Mouse (Mus musculus): ENCODE data around the gene Esyt3. TPM values are rescaled to one million over a fixed set of nuclear protein-coding genes. Genes with fewer than 3 reads are reported as not detected.

Gene Esyt3
- polyA plus RNA-seq, 1 experiment from 2014 or later: 0.21 TPM

- Histone ChIP-seq H3K27me3 (replicated peaks; ENCODE audit: low read depth, poor library complexity, severe bottlenecking) (peaks cover 12% of the 10 kb centered on the region), H3K27ac (replicated peaks) (no peak overlapping the region), H3K4me1 (peaks cover 7% of the 10 kb centered on the region; the same call in 1 of the 2 replicates), H3K36me3 (replicated peaks) (no peaks in the 10 kb centered on the region; the same call in 1 of the 2 replicates), H3K4me3 (no peak overlapping the region), H3K9me3 (no peaks in the 10 kb centered on the region)
- WGBS: 80% methylated on average over 9 of the region's 9 CpGs
- DNase-seq (ENCODE audit: low spot score): no peak
Observed at GRCm38 (mm10) chr9:99382556-99382955, 24.2 kb upstream of the Esyt3 start.

GRCm38 (mm10) chr9:99379194-99379593 is 20.8 kb upstream of the Esyt3 start:
- 74% methylated on average over 5 of the region's 5 CpGs for WGBS
- Histone ChIP-seq H3K27ac (replicated peaks) (no peak overlapping the region), H3K36me3 (replicated peaks) (no peaks in the 10 kb centered on the region), H3K4me1 (peaks cover 7% of the 10 kb centered on the region; the same call in 1 of the 2 replicates), H3K4me3 (no peak overlapping the region), H3K9me3 (no peaks in the 10 kb centered on the region), H3K27me3 (replicated peaks; ENCODE audit: low read depth, poor library complexity, severe bottlenecking) (peaks cover 15% of the 10 kb centered on the region)
- no peak for DNase-seq (ENCODE audit: low spot score)

GRCm38 (mm10) chr9:99376591-99377418 is 18.4 kb upstream of the Esyt3 start:
- DNase-seq (ENCODE audit: low spot score): peak; percentile 45
- Histone ChIP-seq H3K4me1 (peaks cover 7% of the 10 kb centered on the region; the same call in 1 of the 2 replicates), H3K27ac (replicated peaks) (no peak overlapping the region), H3K36me3 (replicated peaks) (no peaks in the 10 kb centered on the region), H3K4me3 (no peak overlapping the region), H3K27me3 (replicated peaks; ENCODE audit: low read depth, poor library complexity, severe bottlenecking) (peaks cover 15% of the 10 kb centered on the region), H3K9me3 (no peaks in the 10 kb centered on the region)
- 12% methylated on average over 14 of the region's 14 CpGs for WGBS

- Histone ChIP-seq H3K4me1 (no peaks in the 10 kb centered on the region), H3K27ac (replicated peaks) (no peak overlapping the region), H3K36me3 (replicated peaks) (no peaks in the 10 kb centered on the region), H3K9me3 (no peaks in the 10 kb centered on the region), H3K27me3 (replicated peaks; ENCODE audit: low read depth, poor library complexity, severe bottlenecking) (no peaks in the 10 kb centered on the region), H3K4me3 (no peak overlapping the region)
- DNase-seq (ENCODE audit: low spot score): no peak
- WGBS: 75% methylated on average over 7 of the region's 7 CpGs
Observed at GRCm38 (mm10) chr9:99368431-99368830, 10.1 kb upstream of the Esyt3 start.

GRCm38 (mm10) chr9:99365906-99366305 is 7.5 kb upstream of the Esyt3 start:
- Histone ChIP-seq H3K9me3 (no peaks in the 10 kb centered on the region), H3K27ac (replicated peaks) (no peak overlapping the region), H3K4me3 (no peak overlapping the region), H3K27me3 (replicated peaks; ENCODE audit: low read depth, poor library complexity, severe bottlenecking) (no peaks in the 10 kb centered on the region), H3K36me3 (replicated peaks) (no peaks in the 10 kb centered on the region), H3K4me1 (no peaks in the 10 kb centered on the region)
- WGBS: 78% methylated on average over 3 of the region's 3 CpGs
- DNase-seq (ENCODE audit: low spot score): no peak

GRCm38 (mm10) chr9:99363076-99363475 is 4.7 kb upstream of the Esyt3 start:
- DNase-seq (ENCODE audit: low spot score): peak; percentile 62
- WGBS: 57% methylated on average over 8 of the region's 8 CpGs

GRCm38 (mm10) chr9:99361946-99362345 is 3.6 kb upstream of the Esyt3 start:
- peaks cover 38% of the 10 kb centered on the region for H3K27me3 ChIP-seq (replicated peaks; ENCODE audit: low read depth, poor library complexity, severe bottlenecking)
- 91% methylated on average over 9 of the region's 9 CpGs for WGBS
- H3K4me1 ChIP-seq: peaks cover 15% of the 10 kb centered on the region
- H3K27ac ChIP-seq (replicated peaks): no peak overlapping the region
- DNase-seq (ENCODE audit: low spot score): no peak
- H3K4me3 ChIP-seq: no peak overlapping the region
- H3K9me3 ChIP-seq: no peaks in the 10 kb centered on the region
- no peaks in the 10 kb centered on the region for H3K36me3 ChIP-seq (replicated peaks)

More at GRCm38 (mm10) chr9:99363076-99363475, 4.7 kb upstream of the Esyt3 start:
- Histone ChIP-seq H3K36me3 (replicated peaks) (no peaks in the 10 kb centered on the region), H3K27me3 (replicated peaks; ENCODE audit: low read depth, poor library complexity, severe bottlenecking) (peaks cover 27% of the 10 kb centered on the region), H3K9me3 (no peaks in the 10 kb centered on the region), H3K4me1 (peaks cover 5% of the 10 kb centered on the region), H3K4me3 (no peak overlapping the region), H3K27ac (replicated peaks) (no peak overlapping the region)

GRCm38 (mm10) chr9:99359012-99359411 is 655 bp upstream of the Esyt3 start:
- H3K36me3 ChIP-seq (replicated peaks): no peaks in the 10 kb centered on the region
- H3K4me1 ChIP-seq: peaks cover 22% of the 10 kb centered on the region
- no peak overlapping the region for H3K4me3 ChIP-seq
- H3K27me3 ChIP-seq (replicated peaks; ENCODE audit: low read depth, poor library complexity, severe bottlenecking): peaks cover 62% of the 10 kb centered on the region
- 89% methylated on average over 15 of the region's 15 CpGs for WGBS
- no peak for DNase-seq (ENCODE audit: low spot score)
- H3K27ac ChIP-seq (replicated peaks): no peak overlapping the region
- no peaks in the 10 kb centered on the region for H3K9me3 ChIP-seq

GRCm38 (mm10) chr9:99357561-99357920 is 816 bp downstream of the Esyt3 start:
- WGBS: 4% methylated on average over 19 of the region's 19 CpGs
- Histone ChIP-seq H3K4me1 (peaks cover 22% of the 10 kb centered on the region), H3K9me3 (no peaks in the 10 kb centered on the region), H3K27me3 (replicated peaks; ENCODE audit: low read depth, poor library complexity, severe bottlenecking) (peaks cover 62% of the 10 kb centered on the region), H3K4me3 (peak overlapping the region; percentile 64), H3K36me3 (replicated peaks) (no peaks in the 10 kb centered on the region), H3K27ac (replicated peaks) (no peak overlapping the region)
- DNase-seq (ENCODE audit: low spot score): peak; percentile 33

- H3K27me3 ChIP-seq (replicated peaks; ENCODE audit: low read depth, poor library complexity, severe bottlenecking): peaks cover 62% of the 10 kb centered on the region
- H3K4me3 ChIP-seq: no peak overlapping the region
- WGBS: 22% methylated on average over 5 of the region's 5 CpGs
- no peak for DNase-seq (ENCODE audit: low spot score)
- H3K27ac ChIP-seq (replicated peaks): no peak overlapping the region
- no peaks in the 10 kb centered on the region for H3K36me3 ChIP-seq (replicated peaks)
- no peaks in the 10 kb centered on the region for H3K9me3 ChIP-seq
- peaks cover 22% of the 10 kb centered on the region for H3K4me1 ChIP-seq
Observed at GRCm38 (mm10) chr9:99355971-99356370, 2.4 kb downstream of the Esyt3 start.

GRCm38 (mm10) chr9:99354796-99355195 is 3.6 kb downstream of the Esyt3 start:
- peaks cover 22% of the 10 kb centered on the region for H3K4me1 ChIP-seq
- no peaks in the 10 kb centered on the region for H3K36me3 ChIP-seq (replicated peaks)
- no peak overlapping the region for H3K27ac ChIP-seq (replicated peaks)
- H3K27me3 ChIP-seq (replicated peaks; ENCODE audit: low read depth, poor library complexity, severe bottlenecking): peaks cover 52% of the 10 kb centered on the region
- WGBS: 63% methylated on average over 5 of the region's 5 CpGs
- H3K4me3 ChIP-seq: no peak overlapping the region
- DNase-seq (ENCODE audit: low spot score): no peak
- H3K9me3 ChIP-seq: no peaks in the 10 kb centered on the region

- no peak for DNase-seq (ENCODE audit: low spot score)
- 69% methylated on average over 6 of the region's 6 CpGs for WGBS
Observed at GRCm38 (mm10) chr9:99353390-99353789, 5.0 kb downstream of the Esyt3 start.

GRCm38 (mm10) chr9:99352964-99353363 is 5.4 kb downstream of the Esyt3 start:
- 72% methylated on average over 4 of the region's 4 CpGs for WGBS

More at GRCm38 (mm10) chr9:99353390-99353789, 5.0 kb downstream of the Esyt3 start:
- Histone ChIP-seq H3K4me3 (no peak overlapping the region), H3K27ac (replicated peaks) (no peak overlapping the region), H3K9me3 (no peaks in the 10 kb centered on the region), H3K27me3 (replicated peaks; ENCODE audit: low read depth, poor library complexity, severe bottlenecking) (peaks cover 38% of the 10 kb centered on the region), H3K36me3 (replicated peaks) (no peaks in the 10 kb centered on the region), H3K4me1 (peaks cover 20% of the 10 kb centered on the region)

More at GRCm38 (mm10) chr9:99352964-99353363, 5.4 kb downstream of the Esyt3 start:
- H3K4me1 ChIP-seq: peaks cover 16% of the 10 kb centered on the region
- H3K36me3 ChIP-seq (replicated peaks): no peaks in the 10 kb centered on the region
- H3K4me3 ChIP-seq: no peak overlapping the region
- no peak for DNase-seq (ENCODE audit: low spot score)
- no peaks in the 10 kb centered on the region for H3K9me3 ChIP-seq
- peaks cover 34% of the 10 kb centered on the region for H3K27me3 ChIP-seq (replicated peaks; ENCODE audit: low read depth, poor library complexity, severe bottlenecking)
- H3K27ac ChIP-seq (replicated peaks): no peak overlapping the region
